Mouse (Mus musculus) MEL (cell line): ENCODE results near the gene Ccdc34. TPM values are rescaled to one million over a fixed set of nuclear protein-coding genes. Genes with fewer than 3 reads are reported as not detected.

ENCODE experiments used
- DNase-seq: peaks from one replicate; pipeline ENCODE4 v3.0.0; 2011; ENCODE audit warnings: low read depth, low spot score
- H3K27ac ChIP-seq: 2 replicates; pipeline ENCODE4 v1.5.1; 2012; ENCODE audit warnings: low read depth, mild to moderate bottlenecking, control low read depth, low read length, moderate library complexity; ENCODE audit not compliant: control insufficient read depth
- H3K27me3 ChIP-seq, 2 experiments: fragments of 150-350 bp in 1 of 2; sonication (generic) in 1 of 2; 2 replicates each; pipeline ENCODE4 v1.6.1; 2012; ENCODE audit warnings: low read length in 2 of 2, mild to moderate bottlenecking in 2 of 2, improper control_type of control experiment in 1 of 2, moderate library complexity in 1 of 2; ENCODE audit not compliant: insufficient read depth in 2 of 2, control insufficient read depth in 1 of 2
- H3K36me3 ChIP-seq, 2 experiments: 2 replicates each; pipeline ENCODE4 v1.6.1; 2012 to 2014; ENCODE audit warnings: low read length in 2 of 2, improper control_type of control experiment in 1 of 2, inconsistent platforms in 1 of 2, mild to moderate bottlenecking in 1 of 2; ENCODE audit not compliant: insufficient read depth in 2 of 2, control insufficient read depth in 1 of 2
- H3K4me1 ChIP-seq, 2 experiments: fragments of 150-350 bp in 1 of 2; sonication (generic) in 1 of 2; 2 replicates each; pipeline ENCODE4 v1.6.1; 2012; ENCODE audit warnings: low read length in 2 of 2, improper control_type of control experiment in 1 of 2, mild to moderate bottlenecking in 1 of 2; ENCODE audit not compliant: insufficient read depth in 2 of 2, control insufficient read depth in 1 of 2
- H3K4me3 ChIP-seq, 2 experiments: fragments of 150-350 bp in 1 of 2; sonication (generic) in 1 of 2; 2 replicates each; pipeline ENCODE4 v1.5.1; 2012; ENCODE audit warnings: low read depth in 2 of 2, low read length in 2 of 2, mild to moderate bottlenecking in 2 of 2, moderate library complexity in 2 of 2, control low read depth in 1 of 2, improper control_type of control experiment in 1 of 2; ENCODE audit not compliant: control insufficient read depth in 1 of 2, insufficient read depth in 1 of 2
- H3K79me2 ChIP-seq: 2 replicates; pipeline ENCODE4 v1.6.1; 2012; ENCODE audit warnings: mild to moderate bottlenecking, low read length, moderate library complexity; ENCODE audit not compliant: control insufficient read depth, poor library complexity, insufficient read depth
- H3K9ac ChIP-seq: 2 replicates; pipeline ENCODE4 v1.6.1; 2012; ENCODE audit warnings: low read depth, mild to moderate bottlenecking, control low read depth, low read length, moderate library complexity; ENCODE audit not compliant: control insufficient read depth, poor library complexity, severe bottlenecking
- H3K9me3 ChIP-seq: fragments of 150-350 bp; sonication (generic); replicated peaks from 2 replicates; pipeline ENCODE4 v1.6.1; 2012; ENCODE audit warnings: mild to moderate bottlenecking, low read length, improper control_type of control experiment, moderate library complexity; ENCODE audit not compliant: insufficient read depth
- ELF1 ChIP-seq: IDR thresholded peaks from 2 replicates; pipeline ENCODE4 v1.6.1; 2014; ENCODE audit warnings: low read depth, mild to moderate bottlenecking, inconsistent platforms, low read length, improper control_type of control experiment, moderate library complexity
- EP300 ChIP-seq, 2 experiments: IDR thresholded peaks; 2 replicates each; pipeline ENCODE4 v1.6.1; 2011; ENCODE audit warnings: improper control_type of control experiment in 2 of 2, low read length in 2 of 2, low read depth in 1 of 2, mild to moderate bottlenecking in 1 of 2
- ETS1 ChIP-seq: IDR thresholded peaks from 2 replicates; pipeline ENCODE4 v1.6.1; 2012; ENCODE audit warnings: low read depth, mild to moderate bottlenecking, inconsistent platforms, low read length, improper control_type of control experiment, moderate library complexity
- GABPA ChIP-seq: IDR thresholded peaks from 2 replicates; pipeline ENCODE4 v1.6.1; 2012; ENCODE audit warnings: low read depth, mild to moderate bottlenecking, inconsistent platforms, low read length, improper control_type of control experiment, moderate library complexity
- GATA1 ChIP-seq: IDR thresholded peaks from 2 replicates; pipeline ENCODE4 v1.6.1; 2011; ENCODE audit warnings: low read depth, low read length, improper control_type of control experiment
- HCFC1 ChIP-seq: IDR thresholded peaks from 2 replicates; pipeline ENCODE4 v1.6.1; 2012; ENCODE audit warnings: low read depth, mild to moderate bottlenecking, inconsistent platforms, low read length, improper control_type of control experiment, moderate library complexity
- MEF2A ChIP-seq: IDR thresholded peaks from 2 replicates; pipeline ENCODE4 v1.6.1; 2014; ENCODE audit warnings: low read depth, mild to moderate bottlenecking, inconsistent platforms, low read length, improper control_type of control experiment; ENCODE audit not compliant: poor library complexity, insufficient replicate concordance, severe bottlenecking; ENCODE audit errors: extremely low read depth
- MYB ChIP-seq: IDR thresholded peaks from 2 replicates; pipeline ENCODE4 v1.6.1; 2011; ENCODE audit warnings: mild to moderate bottlenecking, low read depth, low read length, improper control_type of control experiment
- NRF1 ChIP-seq: IDR thresholded peaks from 2 replicates; pipeline ENCODE4 v1.6.1; 2014; ENCODE audit warnings: low read depth, mild to moderate bottlenecking, inconsistent platforms, low read length, improper control_type of control experiment, moderate library complexity; ENCODE audit not compliant: poor library complexity, insufficient read depth, severe bottlenecking
- POLR2A ChIP-seq, 2 experiments: IDR thresholded peaks; 2 replicates each; pipeline ENCODE4 v1.6.1; 2011 to 2012; ENCODE audit warnings: low read length in 2 of 2, mild to moderate bottlenecking in 2 of 2, control low read depth in 1 of 2, improper control_type of control experiment in 1 of 2, low read depth in 1 of 2, moderate library complexity in 1 of 2; ENCODE audit not compliant: control insufficient read depth in 1 of 2, insufficient read depth in 1 of 2, poor library complexity in 1 of 2
- RAD21 ChIP-seq: IDR thresholded peaks from 2 replicates; pipeline ENCODE4 v1.6.1; 2011; ENCODE audit warnings: mild to moderate bottlenecking, low read depth, low read length, improper control_type of control experiment
- RCOR1 ChIP-seq: IDR thresholded peaks from 2 replicates; pipeline ENCODE4 v1.6.1; 2012; ENCODE audit warnings: low read depth, mild to moderate bottlenecking, inconsistent platforms, low read length, improper control_type of control experiment
- TBP ChIP-seq: IDR thresholded peaks from 2 replicates; pipeline ENCODE4 v1.8.0; 2011; ENCODE audit warnings: low read depth, low read length, improper control_type of control experiment
- TCF12 ChIP-seq: IDR thresholded peaks from 2 replicates; pipeline ENCODE4 v1.6.1; 2014; ENCODE audit warnings: low read depth, mild to moderate bottlenecking, inconsistent platforms, low read length, improper control_type of control experiment, moderate library complexity
- UBTF ChIP-seq: IDR thresholded peaks from 2 replicates; pipeline ENCODE4 v1.6.1; 2012; ENCODE audit warnings: low read depth, mild to moderate bottlenecking, inconsistent platforms, low read length, improper control_type of control experiment, moderate library complexity, borderline replicate concordance; ENCODE audit not compliant: insufficient read depth
- ZMIZ1 ChIP-seq: IDR thresholded peaks from 2 replicates; pipeline ENCODE4 v1.6.1; 2012; ENCODE audit warnings: low read depth, mild to moderate bottlenecking, inconsistent platforms, low read length, improper control_type of control experiment, moderate library complexity
- polyA plus RNA-seq, 2 experiments: library from polyadenylated mRNA; stranded (reverse) in 1 of 2; unstranded in 1 of 2; fragments of >175 nt in 1 of 2; fragments of >200 nt in 1 of 2; gene quantifications; 2 replicates each; pipeline versions ENCODE4 v1.2.1 to v1.2.4; 2012; ENCODE audit warnings: low replicate concordance in 2 of 2, low read depth in 1 of 2; ENCODE audit not compliant: insufficient read length in 2 of 2, insufficient read depth in 1 of 2, missing spikeins in 1 of 2
- total RNA-seq: library from RNA; depleted of rRNA; stranded (reverse); fragments of 300-350 nt; gene quantifications from 2 replicates; pipeline ENCODE4 v1.2.3, GENCODE M21; 2012

Ccdc34 gene
- total and polyA plus RNA-seq, 3 experiments: 14.1 to 39.0 TPM; not detected in 1

DNA sequence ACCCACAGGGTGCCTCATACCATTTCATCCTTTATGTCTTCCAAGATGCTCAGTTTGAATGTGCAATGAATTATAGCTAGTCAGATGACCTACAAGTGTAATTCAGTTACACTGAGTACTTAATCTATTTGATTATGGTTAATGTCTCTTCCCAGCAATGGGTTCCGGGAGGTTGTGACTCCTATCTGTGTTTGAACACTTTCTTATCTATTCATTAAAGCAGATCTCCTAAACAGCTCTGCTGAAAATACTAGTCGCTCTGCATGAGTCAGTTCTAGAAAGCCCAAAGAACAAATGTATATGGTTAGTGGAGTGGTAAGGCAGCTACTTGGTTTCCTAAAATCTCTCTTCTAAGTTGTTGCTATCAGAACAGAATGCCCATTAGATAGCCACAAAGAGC, 22.6 kb upstream of the Ccdc34 start:
- no peaks in the 10 kb centered on the region for H3K79me2 ChIP-seq
- no peaks in the 10 kb centered on the region for H3K27me3 ChIP-seq
- peak overlapping the region; percentile 49 for H3K27ac ChIP-seq
- H3K9me3 ChIP-seq: no peaks in the 10 kb centered on the region
- DNase-seq: peak; percentile 31
- no peak for TF ChIP-seq ELF1
- TF ChIP-seq NRF1: no peak
- no peak for TF ChIP-seq MEF2A
- peak; percentile 77 for TF ChIP-seq GATA1
- TF ChIP-seq RCOR1: peak; percentile 26; the same call in 1 of the 2 replicates
- no peak for TF ChIP-seq POLR2A (IDR thresholded peaks at IDR 0.05; ENCODE audit: control insufficient read depth in 1 of 2, insufficient read depth in 1 of 2, low read depth in 1 of 2, low read length in 2 of 2, poor library complexity in 1 of 2)
- peak; percentile 53; the same call in 1 of the 2 replicates for TF ChIP-seq TCF12
- no peak for TF ChIP-seq MYB
- TF ChIP-seq RAD21: no peak
- peak; percentile 58 to 70 for TF ChIP-seq EP300 (IDR thresholded peaks at IDR 0.05; ENCODE audit: low read depth in 1 of 2, low read length in 2 of 2)
- no peak overlapping the region for H3K4me3 ChIP-seq
- no peak overlapping the region for H3K9ac ChIP-seq
- H3K4me1 ChIP-seq: peaks cover 8 to 13% of the 10 kb centered on the region in 2 experiments
- peaks cover 0 to 32% of the 10 kb centered on the region in 2 experiments; a peak in 2 of 4 replicates for H3K36me3 ChIP-seq

DNA sequence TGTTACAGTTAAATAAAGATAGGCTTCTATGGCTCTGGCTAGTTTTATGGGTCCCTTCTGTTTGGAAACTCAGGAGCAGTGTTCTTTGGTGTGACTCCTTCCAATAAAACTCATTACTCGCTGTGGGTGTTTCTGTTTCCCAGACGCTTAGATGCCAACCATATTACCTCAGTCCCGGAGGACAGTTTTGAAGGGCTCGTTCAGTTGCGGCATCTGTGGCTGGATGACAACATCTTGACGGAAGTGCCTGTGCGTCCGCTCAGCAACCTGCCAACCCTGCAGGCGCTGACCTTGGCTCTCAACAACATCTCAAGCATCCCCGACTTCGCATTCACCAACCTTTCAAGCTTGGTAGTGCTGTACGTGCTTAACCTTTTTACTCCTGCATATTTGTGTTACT, 21.2 kb upstream of the Ccdc34 start:
- Histone ChIP-seq H3K4me3 (no peak overlapping the region), H3K4me1 (peaks cover 8 to 13% of the 10 kb centered on the region in 2 experiments), H3K9me3 (no peaks in the 10 kb centered on the region), H3K79me2 (no peaks in the 10 kb centered on the region), H3K27me3 (no peaks in the 10 kb centered on the region), H3K27ac (no peak overlapping the region), H3K36me3 (peaks cover 0 to 32% of the 10 kb centered on the region in 2 experiments; a peak in 2 of 4 replicates), H3K9ac (no peak overlapping the region)
- DNase-seq: no peak
- no peak for TF ChIP-seq RCOR1
- TF ChIP-seq GABPA: no peak
- no peak for TF ChIP-seq UBTF
- no peak for TF ChIP-seq ETS1
- no peak for TF ChIP-seq NRF1
- no peak for TF ChIP-seq ZMIZ1
- no peak for TF ChIP-seq TBP
- no peak for TF ChIP-seq TCF12
- no peak for TF ChIP-seq HCFC1
